Mouse (Mus musculus) cerebellum, adult 9-11 months (tissue): Measurements from ENCODE around the gene Aff3.

Experiments used
- DNase-seq: peaks from one replicate; pipeline ENCODE4 v3.0.0; 2022

Gene Aff3

GRCm38 (mm10) chr1:38654981-38655540, 9.7 kb downstream of the Aff3 start:
- no peak for DNase-seq

- no peak for DNase-seq
Observed at GRCm38 (mm10) chr1:38650031-38650430, 14.7 kb downstream of the Aff3 start.

GRCm38 (mm10) chr1:38649174-38649573, 15.6 kb downstream of the Aff3 start:
- DNase-seq = no peak

DNA sequence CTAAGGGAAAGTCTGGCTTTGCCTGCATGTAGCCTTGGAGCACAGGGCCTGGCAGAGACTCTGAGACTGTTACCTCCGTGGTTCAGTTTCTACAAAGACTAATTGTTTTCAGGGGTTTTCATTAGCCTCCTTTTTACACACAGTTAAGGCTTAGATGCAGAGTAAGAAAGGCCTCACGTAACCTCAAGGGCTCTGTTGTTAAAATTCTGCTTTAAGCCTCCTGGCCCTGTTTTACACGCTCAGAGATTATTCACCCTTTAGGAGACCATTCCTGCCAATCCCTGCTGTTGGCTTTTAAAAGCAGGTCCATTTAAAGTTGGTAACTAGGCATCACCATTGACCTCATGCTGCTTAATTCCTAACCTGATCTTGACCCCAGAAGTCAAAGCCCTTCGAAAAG, 22.5 kb downstream of the Aff3 start:
- no peak for DNase-seq

DNA sequence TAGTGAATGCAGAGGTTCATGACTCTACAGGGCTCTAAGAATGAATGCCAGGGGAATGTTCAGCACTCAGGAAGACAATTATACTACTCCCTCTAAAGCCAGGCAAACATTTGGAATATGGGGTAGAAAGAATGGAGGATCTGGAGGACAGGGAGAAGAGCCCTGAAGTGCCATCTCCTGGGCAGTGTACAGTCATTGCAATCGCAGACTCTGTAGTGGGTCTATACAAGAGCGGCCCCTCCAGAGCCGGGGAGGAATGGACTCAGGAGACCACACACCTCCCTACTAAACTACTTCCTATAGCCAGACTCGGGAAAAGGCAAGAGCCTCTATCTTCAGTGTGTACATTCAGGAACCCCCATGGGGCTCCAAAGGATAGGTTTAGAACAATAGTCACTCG, 25.1 kb downstream of the Aff3 start:
- no peak for DNase-seq

DNA sequence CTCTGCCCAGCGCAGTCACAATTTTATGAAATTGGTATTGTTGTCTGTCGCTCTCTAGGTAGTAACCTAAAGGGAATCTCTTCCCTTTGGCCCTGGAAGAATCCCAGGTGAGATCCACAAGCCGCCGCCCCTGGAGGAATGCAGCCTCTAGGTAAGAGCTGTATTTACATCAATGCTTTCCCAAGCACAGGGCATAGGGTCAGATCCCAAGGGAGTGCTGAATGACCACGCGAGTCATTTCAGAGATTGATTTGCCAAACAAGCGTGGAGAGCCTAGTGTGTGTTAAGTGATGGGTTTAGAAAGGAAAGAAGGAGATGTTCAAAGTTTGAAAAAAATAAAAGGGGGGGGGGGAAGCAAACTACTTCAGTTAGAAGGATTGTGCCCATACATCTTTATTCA, 29.2 kb downstream of the Aff3 start:
- DNase-seq = no peak

- DNase-seq = no peak
Observed at GRCm38 (mm10) chr1:38634081-38634480, 30.7 kb downstream of the Aff3 start.

- no peak for DNase-seq
Observed at GRCm38 (mm10) chr1:38632461-38633180, 32.1 kb downstream of the Aff3 start.

DNA sequence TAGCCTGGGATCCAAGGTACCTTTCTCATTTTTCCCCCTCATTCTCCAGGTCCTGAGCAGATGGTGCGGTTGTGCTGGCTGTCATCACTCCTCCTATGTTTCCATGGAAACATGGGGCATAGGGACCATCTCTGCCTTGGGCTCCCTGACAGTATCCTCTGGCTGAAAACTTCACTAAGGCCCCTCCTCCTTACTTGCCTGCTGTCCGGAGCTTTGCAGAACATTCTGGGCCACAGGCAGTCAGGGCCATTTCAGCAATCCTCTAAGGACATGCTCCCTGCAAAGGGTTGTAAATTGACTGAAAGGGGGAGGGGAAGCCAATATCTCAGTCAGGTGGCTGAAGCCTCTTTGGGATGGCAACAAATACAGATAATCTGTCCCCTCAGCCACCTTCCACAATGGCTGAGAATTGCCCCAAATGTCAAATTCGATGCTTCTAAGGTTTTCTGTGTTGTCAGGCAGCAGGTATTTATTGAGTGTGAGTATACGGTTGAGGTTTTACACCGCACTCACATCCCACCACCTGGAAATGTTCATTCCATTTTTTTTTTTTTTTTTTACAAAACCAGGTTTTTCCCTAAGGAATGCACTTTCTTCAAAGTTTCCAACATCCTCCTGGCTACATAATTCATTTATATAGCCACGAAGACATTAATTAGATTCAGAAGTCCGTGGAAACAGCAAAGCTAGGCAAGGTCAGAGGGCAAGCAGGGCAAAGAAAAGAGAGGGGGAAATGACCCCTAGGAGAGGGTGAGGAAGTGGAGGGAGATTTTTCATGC, 33.1 kb downstream of the Aff3 start:
- DNase-seq = no peak

DNA sequence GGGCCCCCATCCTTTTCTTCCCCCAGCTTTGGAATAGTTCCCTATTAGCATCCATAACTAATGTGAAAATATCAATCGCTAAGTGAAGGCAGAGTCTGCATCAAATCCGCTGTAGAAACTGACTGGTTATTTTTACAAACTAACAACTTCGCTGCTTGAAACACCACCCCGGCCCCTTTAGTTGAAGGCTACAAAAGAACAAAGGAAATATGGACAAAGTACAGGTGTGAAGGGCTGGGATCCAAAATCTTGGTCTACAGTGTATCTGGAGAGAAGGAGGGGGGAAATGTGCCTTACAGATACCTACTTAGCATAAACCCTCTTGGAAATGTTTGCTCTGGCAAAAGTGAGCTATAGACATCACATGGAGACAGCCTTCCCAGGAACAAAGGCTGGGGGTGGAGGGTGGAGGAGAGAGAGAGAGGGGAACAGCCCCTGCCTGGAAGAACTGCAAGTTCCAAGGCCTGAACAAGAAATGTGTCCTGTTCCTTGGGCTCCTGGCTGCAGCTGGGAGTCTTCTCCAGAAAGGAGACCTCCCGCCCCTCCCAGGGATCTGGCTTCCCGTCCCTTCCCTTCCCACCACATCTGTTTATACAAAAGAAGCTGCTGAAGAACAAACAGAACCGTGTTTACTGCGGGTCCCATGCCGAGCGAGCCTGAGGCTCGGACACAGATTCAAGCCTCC, 35.7 kb downstream of the Aff3 start:
- no peak for DNase-seq

- DNase-seq = peak; percentile 33
Observed at GRCm38 (mm10) chr1:38628426-38628825, 36.3 kb downstream of the Aff3 start.

DNA sequence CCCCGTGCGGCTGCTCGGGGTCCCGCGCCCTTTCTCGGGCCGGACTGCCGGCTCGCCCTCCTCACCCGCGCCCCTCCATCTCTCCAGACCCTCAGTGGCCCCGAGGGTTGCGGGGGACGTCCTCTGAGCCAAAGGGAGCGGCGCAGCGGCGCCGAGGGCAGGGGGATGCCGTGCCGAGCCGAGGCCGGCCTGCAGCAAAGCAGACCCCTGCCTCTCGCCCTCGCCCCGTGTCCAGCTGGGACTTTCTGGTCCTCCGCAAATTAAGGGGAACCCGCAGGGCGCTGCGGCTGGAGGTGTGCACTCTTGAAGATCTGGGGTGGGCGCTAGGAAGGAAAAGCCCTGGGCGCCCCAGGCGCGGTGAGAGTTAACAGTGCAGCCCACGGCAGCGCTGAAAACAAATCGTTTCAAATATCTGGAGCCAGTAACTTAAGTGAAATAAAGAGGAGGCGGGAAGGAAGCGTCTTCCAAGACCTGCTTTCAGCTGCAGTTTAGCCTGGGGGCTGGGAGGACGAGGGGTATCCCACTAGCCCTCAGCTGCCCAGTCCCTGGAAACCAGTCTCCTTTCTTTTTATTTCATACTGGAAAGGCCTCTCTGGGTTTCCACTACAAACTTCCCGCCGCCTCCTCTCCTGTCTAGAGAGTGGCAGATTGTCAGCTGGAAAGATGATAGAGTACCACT, 36.9 kb downstream of the Aff3 start:
- peak; percentile 51 for DNase-seq

DNA sequence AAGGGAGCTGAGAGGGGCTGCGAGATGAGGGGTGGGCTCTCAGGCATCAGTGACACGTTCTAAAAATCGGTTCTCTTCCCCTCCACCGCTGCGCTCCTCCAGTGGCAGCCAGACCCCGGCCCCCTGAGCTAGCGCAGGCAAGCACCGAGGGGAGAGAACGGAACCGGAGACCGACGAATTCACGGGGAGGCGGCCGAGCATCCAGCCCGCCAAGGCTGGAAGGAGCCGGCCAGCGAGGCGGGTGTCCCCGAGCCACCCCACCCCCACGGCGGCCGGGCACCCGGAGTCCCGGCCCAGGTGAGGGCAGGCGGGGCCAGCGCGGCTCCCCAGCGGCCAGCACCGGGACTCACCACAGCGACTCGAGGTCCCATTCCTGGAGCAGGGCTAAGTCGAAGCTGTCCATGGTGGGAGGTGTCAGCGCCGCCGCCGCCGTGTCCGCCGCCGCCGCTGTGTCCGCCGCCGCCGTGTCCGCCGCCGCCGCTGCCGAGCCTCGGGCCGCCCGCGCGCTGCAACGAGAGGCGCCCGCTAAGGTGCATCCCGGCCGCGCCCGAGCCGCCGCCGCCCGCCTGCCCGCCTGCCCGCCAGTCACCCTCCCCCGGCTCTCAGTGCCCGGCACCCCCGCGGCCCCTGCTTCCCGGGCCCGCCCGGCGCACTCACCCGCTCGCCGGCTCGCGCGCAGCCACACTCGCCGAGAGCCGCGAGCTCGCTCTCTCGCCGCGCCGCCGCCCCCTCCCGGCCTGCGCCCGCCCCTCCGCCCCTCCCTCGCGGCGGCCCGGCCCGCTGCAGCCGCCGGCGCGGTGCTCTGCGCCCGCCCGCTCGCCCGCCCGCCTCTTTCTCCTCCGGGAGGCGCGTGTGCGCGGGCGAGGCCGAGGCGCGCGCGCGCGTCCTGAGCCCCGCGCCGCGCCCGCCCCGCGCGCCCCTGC, 37.8 kb downstream of the Aff3 start:
- DNase-seq = peak; percentile 65

DNA sequence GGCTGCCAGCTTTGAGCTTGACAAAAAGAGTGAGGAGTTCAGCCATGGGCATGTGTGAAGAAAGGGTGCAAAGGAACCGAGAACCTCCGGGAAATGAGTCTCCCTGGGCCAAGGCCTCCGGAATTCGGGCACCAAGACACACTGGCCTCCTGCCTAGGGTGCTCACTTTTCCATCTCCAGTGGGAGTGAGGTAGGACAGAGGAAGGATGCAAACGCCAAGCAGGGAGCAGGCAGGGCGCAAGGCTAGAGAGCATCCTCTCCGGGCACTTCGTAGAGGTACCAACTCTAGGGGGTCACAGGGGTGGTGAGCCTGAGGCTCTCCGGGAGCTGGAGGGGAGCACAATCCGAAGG, 38.4 kb downstream of the Aff3 start:
- no peak for DNase-seq

GRCm38 (mm10) chr1:38621840-38622239, 42.9 kb downstream of the Aff3 start:
- no peak for DNase-seq

DNA sequence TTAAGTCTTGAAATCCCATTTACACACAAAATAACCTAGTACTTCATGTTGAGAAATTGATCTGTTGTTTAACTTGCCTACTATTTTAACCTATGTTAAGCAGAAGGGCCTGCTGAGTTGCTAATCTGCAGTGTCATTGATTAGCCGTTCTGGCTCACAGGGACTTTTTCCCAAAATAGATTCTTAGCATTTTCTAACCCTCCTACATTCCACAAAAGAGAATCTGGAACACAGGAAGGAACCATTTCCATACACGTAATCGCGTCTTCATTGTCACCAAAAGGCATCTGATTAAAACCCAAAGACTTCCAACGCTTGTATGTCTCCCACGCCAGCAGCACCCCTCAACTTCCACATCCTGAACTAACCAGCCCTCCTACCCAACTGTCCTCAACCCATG, 44.4 kb downstream of the Aff3 start:
- DNase-seq = no peak

- DNase-seq = no peak
Observed at GRCm38 (mm10) chr1:38606741-38607140, 58.0 kb downstream of the Aff3 start.

DNA sequence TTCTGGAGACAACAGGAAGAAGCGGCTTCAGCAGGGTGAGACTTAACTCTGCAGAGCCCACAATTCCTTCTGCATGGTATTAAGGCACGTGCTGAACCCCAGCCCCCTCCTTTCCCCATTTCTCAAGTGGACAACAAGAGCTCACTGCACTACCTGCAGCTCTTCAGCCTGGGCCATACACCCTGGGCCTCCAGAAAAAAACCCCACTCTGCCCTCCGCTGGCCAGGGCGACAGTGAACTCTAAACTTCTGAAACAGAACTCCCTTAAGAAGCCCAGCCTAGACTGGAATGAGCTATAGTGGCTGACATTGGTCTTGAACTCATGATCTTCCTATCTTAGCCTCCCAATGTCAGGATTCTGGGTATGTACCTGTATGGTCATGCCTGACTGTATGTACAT, 59.3 kb downstream of the Aff3 start:
- no peak for DNase-seq

DNA sequence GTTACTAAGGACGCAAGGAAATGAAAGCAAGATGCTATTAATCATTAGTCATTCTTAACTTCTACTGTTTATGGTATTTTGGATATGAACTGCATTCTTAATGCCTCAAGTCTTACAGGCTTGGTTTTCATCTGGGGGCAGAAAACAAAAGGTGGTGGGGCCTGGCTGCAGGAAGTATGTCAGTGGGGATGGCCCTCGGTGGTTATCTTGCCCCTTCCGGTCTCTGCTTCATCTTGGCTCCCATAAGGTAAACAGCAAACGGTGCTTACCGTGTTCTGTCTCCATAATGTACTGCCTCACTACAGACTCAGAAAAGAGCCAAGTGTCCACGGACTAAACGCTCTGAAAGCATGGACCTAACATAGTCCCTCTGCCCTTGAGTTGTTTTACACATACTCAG, 60.1 kb downstream of the Aff3 start:
- DNase-seq = no peak

DNA sequence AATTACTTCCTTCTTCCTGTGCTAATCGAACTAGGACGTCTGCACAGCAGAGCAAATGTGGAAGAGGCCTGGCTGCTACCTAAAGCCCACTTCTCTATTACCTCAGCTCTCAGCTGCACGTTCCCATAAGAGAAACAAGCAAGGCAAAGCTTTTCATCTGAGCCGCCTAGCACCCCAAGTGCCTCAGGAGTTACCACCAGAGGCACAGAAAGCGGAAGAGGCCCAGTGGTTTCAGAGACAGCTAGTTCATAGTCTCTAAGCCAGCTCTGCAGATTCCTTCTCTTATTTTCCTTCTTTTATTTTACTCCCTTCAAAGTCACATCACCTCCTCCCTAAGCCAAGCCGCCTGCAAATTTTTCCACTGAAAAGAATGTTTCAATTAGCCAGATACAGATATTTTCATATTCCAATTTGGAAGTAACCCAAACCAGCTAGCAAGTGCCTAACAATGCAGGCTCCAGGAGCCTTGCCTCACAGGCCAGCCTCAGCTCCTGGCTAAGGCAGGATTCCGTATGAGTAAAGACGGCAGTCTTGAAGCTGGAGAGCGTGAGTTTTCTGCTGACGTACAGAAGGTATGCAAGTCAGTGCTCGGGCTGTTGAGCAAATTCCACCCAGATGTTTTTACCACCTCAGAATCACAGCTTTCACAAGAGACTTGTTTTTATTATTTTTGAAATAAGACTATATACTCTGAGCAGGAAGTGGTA, 62.8 kb downstream of the Aff3 start:
- DNase-seq = no peak

DNA sequence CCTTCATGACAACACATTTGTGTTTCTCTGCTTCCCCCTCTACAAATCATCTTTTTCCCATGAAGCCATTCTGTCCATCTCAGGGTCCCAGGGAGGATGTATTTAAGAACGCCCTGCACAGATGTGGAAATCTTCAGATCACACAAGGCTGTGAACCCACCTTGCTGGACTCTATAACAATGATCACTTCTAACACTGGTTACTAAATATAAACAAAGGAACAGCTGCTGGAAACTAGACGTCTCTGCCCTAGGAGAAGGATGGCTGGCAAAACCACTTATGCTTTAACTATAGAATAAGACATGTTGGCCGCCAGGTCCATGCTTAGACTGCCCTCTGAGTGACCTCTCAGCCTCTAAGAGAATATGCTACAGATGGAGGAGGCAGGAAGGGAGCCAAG, 69.4 kb downstream of the Aff3 start:
- DNase-seq = no peak
